Mouse (Mus musculus): ENCODE measurements around the gene Wbp2nl. TPM values are rescaled to one million over a fixed set of nuclear protein-coding genes. Genes with fewer than 3 reads are reported as not detected.
A peak's percentile ranks its signal among the peaks of the same experiment; 100 is the strongest.
"Not testable (repeated sequence)": the region's sequence is repeated elsewhere in the genome, so short reads cannot be mapped to it uniquely, and the experiment has no call there.

Gene Wbp2nl
- total RNA-seq, 2 experiments from 2014 or later, result not detected

GRCm38 (mm10) chr15:82348999-82349341 lies 50.2 kb downstream of the Wbp2nl start:
- DNase-seq, result no peak

GRCm38 (mm10) chr15:82350349-82350748 lies 51.6 kb downstream of the Wbp2nl start:
- DNase-seq, result no peak

- no peak for DNase-seq
These were observed 52.7 kb downstream of the Wbp2nl start for GRCm38 (mm10) chr15:82351480-82351879.

- DNase-seq, result no peak
These were observed 54.5 kb downstream of the Wbp2nl start for GRCm38 (mm10) chr15:82353078-82353744.

GRCm38 (mm10) chr15:82353745-82354113 lies 55.0 kb downstream of the Wbp2nl start:
- DNase-seq, result no peak

GRCm38 (mm10) chr15:82354126-82354945 lies 55.6 kb downstream of the Wbp2nl start, which contains the start of gene Ndufa6:
TSS of gene Ndufa6 (minus strand) at chr15:82354322.
- peak; percentile 94 to 96 for DNase-seq

GRCm38 (mm10) chr15:82358431-82359260 lies 59.9 kb downstream of the Wbp2nl start:
- DNase-seq, result no peak

- no peak for DNase-seq
These were observed 62.8 kb downstream of the Wbp2nl start for GRCm38 (mm10) chr15:82361459-82362018.

- no peak for DNase-seq
These were observed 63.5 kb downstream of the Wbp2nl start for GRCm38 (mm10) chr15:82362234-82362633.

- DNase-seq, result not testable (repeated sequence)
These were observed 65.0 kb downstream of the Wbp2nl start for GRCm38 (mm10) chr15:82363801-82364200.

Other genes starting within 250 kb of the Wbp2nl start
- not detected for gene 4930407I10Rik, start 239.8 kb upstream of the Wbp2nl start, total RNA-seq (2021)
- under 1 TPM; 0.17 to 0.30 TPM for gene Mei1, start 229.0 kb upstream of the Wbp2nl start, total RNA-seq (2021)
- gene Ccdc134, start 171.0 kb upstream of the Wbp2nl start, total RNA-seq (2021), result 10 to 100 TPM; 11.5 to 15.3 TPM
- 100 to 1,000 TPM; 156 to 167 TPM for gene Srebf2, start 151.8 kb upstream of the Wbp2nl start, total RNA-seq (2021)
- under 1 TPM; 0.72 to 0.76 TPM for gene Shisa8, start 86.1 kb upstream of the Wbp2nl start, total RNA-seq (2021)
- gene Tnfrsf13c, start 74.6 kb upstream of the Wbp2nl start, total RNA-seq (2021), result under 1 TPM; 0.30 to 0.62 TPM
- gene Cenpm, start 54.2 kb upstream of the Wbp2nl start, total RNA-seq (2021), result 1 to 10 TPM; 2.7 to 4.0 TPM
- 100 to 1,000 TPM in 1 of 2 experiments, 10 to 100 TPM in 1; 98.3 to 115 TPM for gene 1500009C09Rik, start 46.6 kb upstream of the Wbp2nl start, total RNA-seq (2021)
- 100 to 1,000 TPM; 608 to 622 TPM for gene Sept3, start 24.1 kb upstream of the Wbp2nl start, total RNA-seq (2021)
- 10 to 100 TPM; 32.8 to 38.9 TPM for gene Naga, start 40.0 kb downstream of the Wbp2nl start, total RNA-seq (2021)
- under 1 TPM; 0.27 to 0.40 TPM for gene Pheta2, start 40.0 kb downstream of the Wbp2nl start, total RNA-seq (2021)
- gene Smdt1, start 40.0 kb downstream of the Wbp2nl start, total RNA-seq (2021), result 100 to 1,000 TPM; 138 to 139 TPM
- 100 to 1,000 TPM; 203 to 209 TPM for gene Ndufa6, start 55.4 kb downstream of the Wbp2nl start, total RNA-seq (2021)
- 10 to 100 TPM; 40.9 to 47.4 TPM for gene Cyp2d22, start 81.3 kb downstream of the Wbp2nl start, total RNA-seq (2021)
- not detected for gene Cyp2d11, start 95.1 kb downstream of the Wbp2nl start, total RNA-seq (2021)
- not detected for gene Cyp2d10, start 108.2 kb downstream of the Wbp2nl start, total RNA-seq (2021)
- gene Cyp2d9, start 134.5 kb downstream of the Wbp2nl start, total RNA-seq (2021), result not detected